Mouse (Mus musculus): ENCODE measurements at regions not wholly inside any gene's neighbourhood (a gene's known extent, or its start where the extent isn't known, plus 50 kb on each side); places are given as distances from the start of the nearest gene placed in this dataset.

GRCm38 (mm10) chr16:51315608-51316007 lies 715.4 kb upstream of the Cblb start:
- ATAC-seq (replicated peaks; ENCODE audit: poor library complexity) = peak; percentile 69

- ATAC-seq (replicated peaks; ENCODE audit: poor library complexity) = no peak
Observed at GRCm38 (mm10) chr16:51332262-51332661, 698.8 kb upstream of the Cblb start.

GRCm38 (mm10) chr16:51334972-51335371 lies 696.1 kb upstream of the Cblb start:
- ATAC-seq (replicated peaks; ENCODE audit: poor library complexity) = no peak

GRCm38 (mm10) chr16:51347120-51347519 lies 683.9 kb upstream of the Cblb start:
- no peak for ATAC-seq (replicated peaks; ENCODE audit: poor library complexity)

GRCm38 (mm10) chr16:51352151-51352550 lies 678.9 kb upstream of the Cblb start:
- ATAC-seq (replicated peaks; ENCODE audit: poor library complexity) = peak; percentile 99

- no peak for ATAC-seq (replicated peaks; ENCODE audit: poor library complexity)
Observed at GRCm38 (mm10) chr16:51353791-51354190, 677.2 kb upstream of the Cblb start.

- ATAC-seq (replicated peaks; ENCODE audit: poor library complexity) = no peak
Observed at GRCm38 (mm10) chr16:51370070-51370469, 661.0 kb upstream of the Cblb start.

GRCm38 (mm10) chr16:51386456-51386855 lies 644.6 kb upstream of the Cblb start:
- no peak for ATAC-seq (replicated peaks; ENCODE audit: poor library complexity)

- ATAC-seq (replicated peaks; ENCODE audit: poor library complexity) = no peak
Observed at GRCm38 (mm10) chr16:51387498-51387897, 643.5 kb upstream of the Cblb start.

- ATAC-seq (replicated peaks; ENCODE audit: poor library complexity) = no peak
Observed at GRCm38 (mm10) chr16:51393871-51394270, 637.2 kb upstream of the Cblb start.
